Mouse (Mus musculus): ENCODE data around the gene Fblim1.
"Not testable (repeated sequence)": the region's sequence is repeated elsewhere in the genome, so short reads cannot be mapped to it uniquely, and the experiment has no call there.

Fblim1 gene

DNA sequence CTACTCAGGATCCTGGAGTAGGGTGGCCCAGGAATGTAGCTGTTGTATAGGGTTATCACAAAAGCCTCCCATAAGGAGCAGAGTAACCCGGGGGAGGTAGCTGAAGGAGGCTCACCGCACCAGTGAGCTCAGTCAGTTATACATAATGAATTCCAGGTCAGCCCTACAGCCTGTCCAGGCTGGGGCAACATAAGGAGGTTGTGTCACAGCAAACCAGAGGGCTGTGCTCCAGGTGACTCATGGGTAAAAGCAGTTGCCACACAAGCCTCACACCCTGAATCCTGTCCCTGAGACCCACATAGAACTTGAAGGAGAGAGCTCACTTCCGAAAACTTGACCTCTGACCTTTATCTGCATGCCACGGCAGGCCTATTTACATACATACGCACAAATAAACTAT is 36.9 kb downstream of the Fblim1 start:
- DNase-seq (ENCODE audit: low spot score in 2 of 2): no peak

- not testable (repeated sequence) for DNase-seq (ENCODE audit: low spot score in 2 of 2)
Measured at GRCm38 (mm10) chr4:141567174-141567573, 38.7 kb downstream of the Fblim1 start.

DNA sequence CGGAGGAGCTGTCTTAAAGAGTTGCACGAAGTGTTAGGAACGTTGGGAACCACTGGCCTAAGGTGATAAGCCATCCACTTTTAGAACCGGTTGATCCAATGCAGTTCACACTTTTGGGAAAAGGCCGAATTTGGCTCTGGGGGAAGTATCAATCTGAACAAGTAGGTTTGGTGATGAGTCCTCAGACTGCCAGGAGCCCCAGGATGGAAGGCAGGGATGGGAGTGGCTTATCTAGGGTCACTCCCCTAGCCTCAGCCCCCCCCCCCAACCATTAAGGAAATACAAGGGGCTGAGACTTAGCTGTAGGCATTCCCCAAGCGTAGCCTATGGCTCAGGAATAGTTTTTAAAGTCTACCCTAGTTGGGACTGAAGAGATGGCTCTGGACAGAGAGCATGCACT is 39.7 kb downstream of the Fblim1 start:
- no peak for DNase-seq (ENCODE audit: low spot score in 2 of 2)

DNA sequence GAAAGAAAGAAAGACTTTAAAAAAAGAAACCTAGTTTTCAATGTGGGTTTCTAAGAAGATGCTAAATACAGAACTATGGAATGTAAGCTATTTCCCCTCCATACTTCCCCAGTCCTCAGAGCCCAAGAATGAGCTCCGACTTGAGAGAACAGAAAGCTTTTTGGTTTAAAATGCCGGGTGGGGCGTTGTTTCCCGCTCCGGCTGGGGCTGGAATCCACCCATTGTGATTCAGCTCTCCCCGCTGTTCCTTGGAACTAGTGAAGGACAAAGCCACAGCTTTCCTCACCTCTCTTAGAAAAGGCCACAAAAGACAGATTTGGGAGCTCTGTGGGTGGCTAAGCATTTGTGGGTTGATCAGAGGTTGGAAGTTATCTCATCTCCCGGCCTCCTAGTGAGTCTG is 40.6 kb downstream of the Fblim1 start:
- no peak for DNase-seq (ENCODE audit: low spot score in 2 of 2)

DNA sequence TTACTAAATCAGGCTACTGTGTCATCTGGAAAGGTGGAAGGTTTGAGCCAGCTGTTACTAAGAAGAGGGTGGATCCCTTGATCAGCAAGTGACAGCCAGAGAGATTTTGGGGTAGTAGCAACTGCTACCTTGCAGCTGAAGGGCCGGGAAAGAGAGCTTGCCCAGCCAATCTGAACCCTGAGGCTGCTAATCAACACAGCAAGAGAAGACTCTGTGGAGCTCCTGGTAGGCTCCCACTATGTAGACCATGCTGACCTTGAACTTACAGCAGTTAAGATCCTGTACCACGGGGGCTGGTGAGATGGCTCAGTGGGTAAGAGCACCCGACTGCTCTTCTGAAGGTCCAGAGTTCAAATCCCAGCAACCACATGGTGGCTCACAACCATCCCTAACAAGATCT is 41.2 kb downstream of the Fblim1 start:
- DNase-seq (ENCODE audit: low spot score in 2 of 2): no peak

- DNase-seq (ENCODE audit: low spot score in 2 of 2): no peak
Measured at GRCm38 (mm10) chr4:141564209-141564608, 41.7 kb downstream of the Fblim1 start.

- no peak for DNase-seq (ENCODE audit: low spot score in 2 of 2)
Measured at GRCm38 (mm10) chr4:141562281-141562680, 43.6 kb downstream of the Fblim1 start.

GRCm38 (mm10) chr4:141561331-141561919 is 44.5 kb downstream of the Fblim1 start:
- DNase-seq (ENCODE audit: low spot score in 2 of 2): not testable (repeated sequence)

GRCm38 (mm10) chr4:141559898-141560263 is 46.0 kb downstream of the Fblim1 start:
- peak in 1 of 2 experiments; percentile 77 for DNase-seq (ENCODE audit: low spot score in 2 of 2)

- peak in 1 of 2 experiments; percentile 76 for DNase-seq (ENCODE audit: low spot score in 2 of 2)
Measured at GRCm38 (mm10) chr4:141559131-141559897, 46.6 kb downstream of the Fblim1 start.

DNA sequence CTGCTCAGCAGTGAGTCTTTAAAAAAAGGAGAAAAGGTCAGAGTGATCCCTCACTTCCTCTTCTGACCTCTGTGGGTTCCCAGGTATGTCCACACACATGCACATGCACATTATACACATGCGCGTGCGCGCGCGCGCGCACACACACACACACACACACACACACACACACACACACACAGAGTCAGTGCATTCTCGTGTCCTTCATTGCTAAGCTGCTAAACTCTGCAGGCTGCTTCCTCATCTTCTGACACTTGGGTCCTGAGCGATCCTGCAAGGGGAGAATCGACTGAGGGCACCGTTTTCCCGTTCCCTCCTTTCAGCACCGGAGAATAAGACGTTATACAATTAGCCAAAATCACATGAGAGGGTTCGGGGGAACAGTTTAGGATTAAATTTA is 47.2 kb downstream of the Fblim1 start:
- DNase-seq (ENCODE audit: low spot score in 2 of 2): no peak

GRCm38 (mm10) chr4:141556163-141556562 is 49.7 kb downstream of the Fblim1 start:
- not testable (repeated sequence) for DNase-seq (ENCODE audit: low spot score in 2 of 2)

DNA sequence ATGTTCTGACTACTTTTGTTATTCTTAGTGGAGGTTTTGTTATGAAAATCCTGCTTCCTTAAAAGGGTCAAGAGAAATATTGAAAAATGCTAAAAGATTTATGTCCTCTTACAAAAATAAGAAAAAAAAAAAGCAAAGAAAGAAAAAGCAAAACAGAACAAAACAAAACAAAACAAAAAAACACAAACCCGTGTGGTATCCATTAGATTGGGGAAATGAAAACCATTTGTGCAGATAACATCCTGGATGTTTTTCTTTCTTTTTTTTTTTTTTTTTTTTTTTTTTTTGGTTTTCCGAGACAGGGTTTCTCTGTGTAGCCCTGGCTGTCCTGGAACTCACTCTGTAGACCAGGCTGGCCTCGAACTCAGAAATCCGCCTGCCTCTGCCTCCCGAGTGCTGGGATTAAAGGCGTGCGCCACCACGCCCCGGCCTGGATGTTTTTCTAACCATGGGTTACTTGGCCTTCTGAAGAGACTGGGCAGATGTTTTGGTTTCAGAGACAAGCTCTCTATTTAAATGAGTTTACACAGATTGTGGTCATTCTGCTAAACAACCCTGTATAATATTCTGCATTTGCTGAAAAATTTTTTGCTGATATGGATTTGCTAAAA is 51.5 kb downstream of the Fblim1 start:
- not testable (repeated sequence) for DNase-seq (ENCODE audit: low spot score in 2 of 2)

DNA sequence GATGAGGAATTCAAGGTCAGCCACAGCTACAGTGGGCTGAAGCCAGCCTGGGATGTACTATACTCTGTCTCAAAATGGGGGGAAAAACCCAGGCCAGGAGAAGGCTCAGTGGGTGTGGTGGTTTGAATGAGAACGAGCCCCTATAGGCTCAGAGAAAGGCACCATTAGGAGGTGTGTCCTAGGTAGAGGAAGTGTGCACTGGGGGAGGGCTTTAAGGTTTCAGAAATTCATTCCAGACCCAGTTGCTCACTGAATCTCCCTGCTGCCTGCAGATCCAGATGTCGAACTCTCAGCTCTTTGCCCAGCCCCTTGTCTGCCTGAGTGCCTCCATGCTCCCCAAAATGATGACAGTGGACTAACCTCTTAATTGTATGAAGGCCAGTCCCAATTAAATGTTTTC is 53.4 kb downstream of the Fblim1 start:
- no peak for DNase-seq (ENCODE audit: low spot score in 2 of 2)

GRCm38 (mm10) chr4:141547299-141547698 is 58.6 kb downstream of the Fblim1 start:
- peak in 1 of 2 experiments; percentile 20 for DNase-seq (ENCODE audit: low spot score in 2 of 2)

- DNase-seq (ENCODE audit: low spot score in 2 of 2): peak; percentile 71 to 86
Measured at GRCm38 (mm10) chr4:141546334-141547200, 59.3 kb downstream of the Fblim1 start.

GRCm38 (mm10) chr4:141545743-141546333 is 60.1 kb downstream of the Fblim1 start:
- peak; percentile 98 to 99 for DNase-seq (ENCODE audit: low spot score in 2 of 2)

DNA sequence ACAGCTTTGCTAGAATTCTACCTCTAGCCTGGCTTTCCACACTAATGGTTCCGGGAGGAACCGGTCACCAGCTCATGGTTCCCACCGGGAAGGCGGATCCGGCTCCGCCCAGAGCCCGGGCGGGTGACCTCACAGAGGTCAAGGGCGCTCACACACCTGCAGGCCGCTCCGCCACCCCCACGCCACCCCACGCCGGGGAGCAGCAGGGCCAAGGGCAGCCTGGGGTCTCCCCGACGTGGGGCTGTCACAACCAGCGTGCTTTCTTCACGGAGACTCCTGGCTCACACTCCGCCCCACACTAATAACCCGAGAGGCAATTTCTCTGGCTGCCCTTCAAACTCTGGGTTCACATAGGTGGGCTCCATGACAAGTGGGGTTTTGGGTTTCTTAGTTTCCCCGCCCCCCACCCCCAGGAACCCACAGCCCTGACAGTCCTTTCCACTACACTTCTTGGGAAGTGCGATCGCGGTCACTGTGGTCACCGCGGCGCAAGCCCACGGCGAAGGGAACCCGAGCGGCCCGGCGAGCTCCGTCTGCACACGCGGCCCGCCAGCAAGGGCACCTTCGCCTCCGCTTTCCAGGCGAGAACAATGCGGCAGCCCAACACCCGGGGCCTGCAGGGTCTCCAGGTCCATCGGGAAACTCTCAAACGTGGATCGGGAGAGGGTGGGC is 60.7 kb downstream of the Fblim1 start:
- peak in 1 of 2 experiments; percentile 56 for DNase-seq (ENCODE audit: low spot score in 2 of 2)

GRCm38 (mm10) chr4:141544536-141544935 is 61.4 kb downstream of the Fblim1 start:
- DNase-seq (ENCODE audit: low spot score in 2 of 2): no peak

DNA sequence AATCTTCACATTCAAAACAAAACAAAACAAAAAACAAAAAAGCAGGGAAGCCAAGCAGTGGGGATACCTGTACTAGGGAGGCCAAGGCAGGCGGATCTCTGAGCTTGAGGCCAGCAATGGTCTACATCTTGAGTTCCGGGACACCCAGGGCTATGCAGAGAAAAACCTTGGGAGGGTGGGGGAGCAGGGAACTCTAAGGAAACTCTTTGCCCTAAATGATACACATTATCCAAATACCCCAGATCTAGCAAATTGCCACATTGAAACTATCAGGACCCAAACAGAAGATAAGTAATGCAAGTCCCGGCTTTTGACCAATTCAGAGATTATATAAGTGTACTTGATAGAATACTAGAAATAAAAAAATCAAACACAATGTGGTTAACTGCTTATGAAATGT is 62.3 kb downstream of the Fblim1 start:
- no peak for DNase-seq (ENCODE audit: low spot score in 2 of 2)

- no peak for DNase-seq (ENCODE audit: low spot score in 2 of 2)
Measured at GRCm38 (mm10) chr4:141541851-141542250, 64.0 kb downstream of the Fblim1 start.
